Comparison of ENCODE assay signal across 13 mouse cellular contexts in genomic region chr3:97363418-97364098, GRCm38 (mm10). TPM values are rescaled to one million over a fixed set of nuclear protein-coding genes. Genes with fewer than 3 reads are reported as not detected.
DNase-seq lines count a peak whose midpoint lies in the region; ATAC-seq and TF ChIP-seq lines count a peak whose summit lies in the region.
"Had no signal": no experiment of that assay in that cellular context is flagged by ENCODE, and none has a peak within 500 bp of the region (broad histone marks: within the 10 kb centered on the region; RNA-seq: fewer than 3 reads in every experiment).

No protein-coding gene starts in this region.

- no peak for TF ChIP-seq POLR2A in cerebellum, adult 2 months (IDR thresholded peaks at IDR 0.05; ENCODE audit: borderline replicate concordance, insufficient read depth, low read length)
- no peak for TF ChIP-seq POLR2A in lung, adult 2 months (IDR thresholded peaks at IDR 0.05; ENCODE audit: borderline replicate concordance, extremely low read depth, low read depth, low read length)

- no peaks in the 10 kb centered on the region for H3K9me3 ChIP-seq in heart, embryonic 11.5 days (replicated peaks; ENCODE audit: control insufficient read depth, low read length)
- no peaks in the 10 kb centered on the region for H3K9me3 ChIP-seq in intestine, embryonic 15.5 days
- H3K9me3 ChIP-seq: embryonic facial prominence, embryonic 15.5 days; liver, embryonic 13.5 days had no signal

- H3K9ac ChIP-seq in heart, embryonic 11.5 days (ENCODE audit: low read depth, low read length), result no peak overlapping the region
- H3K9ac ChIP-seq in intestine, embryonic 15.5 days, result no peak overlapping the region
- H3K9ac ChIP-seq: embryonic facial prominence, embryonic 15.5 days; liver, embryonic 13.5 days had no signal

- no peak for TF ChIP-seq CTCF in cerebellum, adult 2 months (IDR thresholded peaks at IDR 0.05; ENCODE audit: borderline replicate concordance, insufficient read depth, low read depth, low read length)
- no peak for TF ChIP-seq CTCF in lung, adult 2 months (IDR thresholded peaks at IDR 0.05; ENCODE audit: insufficient read depth, low read length)
- TF ChIP-seq CTCF in left cerebral cortex, adult 2 months (IDR thresholded peaks at IDR 0.05), result no peak

- ATAC-seq in heart, embryonic 11.5 days (replicated peaks; ENCODE audit: insufficient number of reproducible peaks, low FRiP score, low TSS enrichment), result no peak
- peak; percentile 67 for ATAC-seq in intestine, embryonic 15.5 days
- ATAC-seq in megakaryocyte, adult 5-6 weeks (ENCODE audit: poor library complexity, severe bottlenecking), result no peak

- intact Hi-C loops in left cerebral cortex, adult 2 months (cut with DNase I), result no loop called here

- no peaks in the 10 kb centered on the region for H3K36me3 ChIP-seq in heart, embryonic 11.5 days (ENCODE audit: control insufficient read depth, insufficient read depth, low read length)
- no peaks in the 10 kb centered on the region for H3K36me3 ChIP-seq in intestine, embryonic 15.5 days
- H3K36me3 ChIP-seq: embryonic facial prominence, embryonic 15.5 days; liver, embryonic 13.5 days had no signal

- H3K27me3 ChIP-seq in heart, embryonic 11.5 days (ENCODE audit: control insufficient read depth, insufficient read depth, low read length), result no peaks in the 10 kb centered on the region
- H3K27me3 ChIP-seq in cerebellum, adult 2 months (ENCODE audit: control insufficient read depth, insufficient read depth, low read length), result no peaks in the 10 kb centered on the region
- H3K27me3 ChIP-seq in intestine, embryonic 15.5 days (replicated peaks), result no peaks in the 10 kb centered on the region
- H3K27me3 ChIP-seq: embryonic facial prominence, embryonic 15.5 days; liver, embryonic 13.5 days had no signal

- H3K4me2 ChIP-seq in heart, embryonic 11.5 days, result no peak overlapping the region
- no peak overlapping the region for H3K4me2 ChIP-seq in intestine, embryonic 15.5 days (replicated peaks)
- H3K4me2 ChIP-seq: embryonic facial prominence, embryonic 15.5 days; liver, embryonic 13.5 days had no signal

- no peak overlapping the region for H3K27ac ChIP-seq in heart, embryonic 11.5 days (ENCODE audit: low read depth, low read length)
- H3K27ac ChIP-seq in cerebellum, adult 2 months (ENCODE audit: insufficient read depth, low read length), result no peak overlapping the region
- no peak overlapping the region for H3K27ac ChIP-seq in intestine, embryonic 15.5 days
- H3K27ac ChIP-seq in left cerebral cortex, adult 2 months, result no peak overlapping the region
- H3K27ac ChIP-seq: embryonic facial prominence, embryonic 15.5 days; liver, embryonic 13.5 days had no signal

- H3K4me3 ChIP-seq in heart, embryonic 11.5 days (ENCODE audit: low read depth, low read length), result no peak overlapping the region
- no peak overlapping the region for H3K4me3 ChIP-seq in cerebellum, adult 2 months (replicated peaks; ENCODE audit: insufficient read depth, low read depth, low read length)
- no peak overlapping the region for H3K4me3 ChIP-seq in intestine, embryonic 15.5 days (replicated peaks)
- no peak overlapping the region for H3K4me3 ChIP-seq in lung, adult 2 months (replicated peaks; ENCODE audit: extremely low read depth, low read depth, low read length)
- H3K4me3 ChIP-seq in left cerebral cortex, adult 2 months, result no peak overlapping the region
- H3K4me3 ChIP-seq: embryonic facial prominence, embryonic 15.5 days; liver, embryonic 13.5 days had no signal

- peak; percentile 38 to 58 for DNase-seq in heart, adult 18-20 months
- DNase-seq in cerebellum, adult 2 months, result peak; percentile 16 to 50
- peak; percentile 17 for DNase-seq in lung, adult 2 months
- DNase-seq in ovary, postnatal 14 days (ENCODE audit: low spot score), result no peak
- no peak for DNase-seq in left cerebral cortex, adult 2 months (ENCODE audit: extremely low spot score in 1 of 2, low spot score in 2 of 2)
- DNase-seq: liver, embryonic 13.5 days had no signal

- no peaks in the 10 kb centered on the region for H3K4me1 ChIP-seq in heart, embryonic 11.5 days (ENCODE audit: control insufficient read depth, insufficient read depth, low read length)
- peaks cover 3% of the 10 kb centered on the region; the same call in 1 of the 2 replicates for H3K4me1 ChIP-seq in cerebellum, adult 2 months (ENCODE audit: control insufficient read depth, insufficient read depth, low read length)
- 0 out of 2 replicates have a peak, but pooled peaks cover 2% of the 10 kb centered on the region for H3K4me1 ChIP-seq in intestine, embryonic 15.5 days (replicated peaks)
- H3K4me1 ChIP-seq in lung, adult 2 months (ENCODE audit: control insufficient read depth, insufficient read depth, low read length), result no peaks in the 10 kb centered on the region
- H3K4me1 ChIP-seq: liver, embryonic 13.5 days had no signal

- WGBS in heart, embryonic 11.5 days (ENCODE audit: insufficient replicate concordance), result 34% methylated on average over 3 of the region's 3 CpGs
- WGBS in cerebellum, adult 2 months, result 11% methylated on average over 3 of the region's 3 CpGs
- WGBS in intestine, embryonic 15.5 days, result 35% methylated on average over 3 of the region's 3 CpGs
- WGBS in lung, adult 2 months, result 39% methylated on average over 3 of the region's 3 CpGs

RNA-seq across cellular contexts. Expression of gene Olfr1402, which starts 58.3 kb away (rescaled TPM):
- not detected for total RNA-seq in heart, adult 18-20 months (2021)
- polyA plus RNA-seq in heart, embryonic 11.5 days (2014; fragmentation: Nextera tagmentation; extraction: Ambion mirVana), result not detected in 2 replicates
- not detected in 2 replicates for polyA plus RNA-seq in cerebellum, adult 2 months (2012; rRNA removed)
- not detected in 2 replicates for polyA plus RNA-seq in intestine, embryonic 15.5 days (2015; fragmentation: Nextera tagmentation; extraction: Ambion mirVana)
- not detected in 2 replicates for polyA plus RNA-seq in lung, adult 2 months (2012; rRNA removed)
- total RNA-seq in megakaryocyte, adult 5-6 weeks (2015), result not detected in 2 replicates
- total RNA-seq in megakaryocyte, adult 5-6 weeks (2017), result not detected in 2 replicates
- total RNA-seq in left cerebral cortex, adult 2 months (2021), result not detected
- polyA plus RNA-seq: embryonic facial prominence, embryonic 15.5 days; gonadal fat pad, adult 2 months; liver, embryonic 13.5 days; neural tube, embryonic 11.5 days; small intestine, adult 2 months had no signal

Comparison
In these comparisons a context has a peak if more than half of its experiments do, and no peak if none do; other contexts are left out.
1. DNase-seq: peak in heart, adult 18-20 months (2 of 2), cerebellum, adult 2 months (2 of 2) and lung, adult 2 months (single experiment); none in ovary, postnatal 14 days (single experiment) and left cerebral cortex, adult 2 months (0 of 2).